Mouse (Mus musculus): ENCODE results near the gene Sept14. TPM values are rescaled to one million over a fixed set of nuclear protein-coding genes. Genes with fewer than 3 reads are reported as not detected.

Sept14 gene
- total RNA-seq, 2 experiments from 2014 or later = not detected

GRCm38 (mm10) chr5:129669453-129670035, 38.8 kb downstream of the Sept14 start:
- peak in 1 of 2 experiments; percentile 10 for DNase-seq (ENCODE audit: low spot score in 2 of 2)

DNA sequence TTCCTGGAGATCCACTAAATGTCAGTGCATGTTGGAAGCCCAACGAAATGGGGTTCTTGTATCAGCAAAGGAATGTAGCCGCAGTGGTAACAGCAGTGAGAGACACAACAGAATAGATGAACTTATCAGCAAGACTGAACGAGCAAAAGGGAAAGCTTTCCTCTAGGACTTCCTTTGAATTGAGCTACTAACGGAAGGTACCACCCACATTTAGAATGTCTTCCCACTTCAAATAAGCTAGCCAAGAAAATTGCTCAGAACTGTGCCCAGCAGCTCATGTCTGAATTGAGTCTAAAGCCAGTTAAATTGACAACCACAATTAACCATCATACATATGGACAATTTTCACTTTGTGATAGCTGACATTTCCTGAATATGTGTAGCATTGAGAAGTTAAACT, 40.5 kb downstream of the Sept14 start:
- DNase-seq (ENCODE audit: low spot score in 2 of 2) = no peak

DNA sequence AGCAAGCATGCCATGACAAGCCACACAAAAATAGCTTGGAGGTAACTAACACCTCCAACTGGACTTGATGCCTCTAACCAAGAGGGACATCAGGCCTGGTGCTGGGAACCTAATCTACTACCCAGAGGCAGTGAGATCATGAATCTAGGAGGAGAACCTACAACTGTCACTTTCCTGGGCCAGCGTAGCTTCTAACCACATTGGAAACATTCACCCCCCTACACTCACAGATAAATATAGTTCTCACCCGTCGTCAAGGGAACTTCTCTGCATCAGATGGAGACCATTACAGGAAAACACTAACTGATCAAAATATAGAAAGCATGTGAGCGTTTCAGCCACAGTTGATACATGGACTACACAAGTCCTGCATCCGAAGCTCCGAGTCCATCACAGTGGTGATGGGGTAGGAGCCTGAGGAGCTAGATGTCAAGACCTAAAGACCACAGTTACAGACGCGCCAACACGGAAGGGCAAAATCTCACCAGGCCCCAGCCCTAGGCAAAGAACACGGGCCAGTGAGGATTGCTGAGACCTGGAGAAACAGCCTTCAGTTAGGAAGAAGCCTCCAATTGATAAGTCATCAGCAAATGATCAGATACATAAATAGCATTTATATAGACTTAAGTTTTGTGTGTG, 41.9 kb downstream of the Sept14 start:
- DNase-seq (ENCODE audit: low spot score in 2 of 2) = peak in 1 of 2 experiments; percentile 36

GRCm38 (mm10) chr5:129664090-129664489, 44.2 kb downstream of the Sept14 start:
- no peak for DNase-seq (ENCODE audit: low spot score in 2 of 2)

- DNase-seq (ENCODE audit: low spot score in 2 of 2) = no peak
These were observed 50.4 kb downstream of the Sept14 start for GRCm38 (mm10) chr5:129657931-129658330.

GRCm38 (mm10) chr5:129657016-129657415, 51.3 kb downstream of the Sept14 start:
- DNase-seq (ENCODE audit: low spot score in 2 of 2) = no peak

DNA sequence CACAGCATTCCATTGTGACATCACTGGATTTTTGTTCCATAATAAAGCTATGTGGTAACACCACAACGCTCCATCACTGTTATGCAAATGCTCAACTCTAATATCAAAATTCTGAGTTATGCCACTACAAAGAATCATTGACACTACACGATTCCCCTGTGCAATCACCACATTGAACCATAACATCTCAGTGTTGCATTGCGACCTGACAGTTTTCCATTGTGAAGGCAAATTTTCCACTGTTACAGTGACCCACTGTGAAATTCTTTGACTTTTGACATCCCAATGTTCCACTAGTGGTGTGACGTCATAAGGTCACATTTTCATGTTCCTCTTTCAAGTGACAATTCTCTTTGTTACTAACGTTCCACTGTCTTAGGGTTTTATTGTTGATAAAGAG, 57.5 kb downstream of the Sept14 start:
- no peak for DNase-seq (ENCODE audit: low spot score in 2 of 2)

Other genes with a start within 250 kb of the Sept14 start
- 100 to 1,000 TPM; 102 to 119 TPM for gene Sfswap, start 207.3 kb downstream of the Sept14 start, total RNA-seq (2021)
- gene Mmp17, start 124.3 kb downstream of the Sept14 start, total RNA-seq (2021) = 100 to 1,000 TPM; 123 to 130 TPM
- 1 to 10 TPM; 6.7 to 7.3 TPM for gene Zfp11, start 38.4 kb downstream of the Sept14 start, total RNA-seq (2021)
- gene Mrps17, start 7.0 kb upstream of the Sept14 start, total RNA-seq (2021) = 10 to 100 TPM; 77.8 to 85.9 TPM
- 10 to 100 TPM; 78.8 to 79.8 TPM for gene Nipsnap2, start 16.6 kb upstream of the Sept14 start, total RNA-seq (2021)
- 10 to 100 TPM; 27.7 to 29.7 TPM for gene Psph, start 78.9 kb upstream of the Sept14 start, total RNA-seq (2021)
- gene Sumf2, start 138.5 kb upstream of the Sept14 start, total RNA-seq (2021) = 10 to 100 TPM; 19.6 to 22.2 TPM
- gene Chchd2, start 179.0 kb upstream of the Sept14 start, total RNA-seq (2021) = 100 to 1,000 TPM; 479 to 483 TPM
- 1 to 10 TPM; 5.6 to 6.3 TPM for gene Zbed5, start 187.2 kb upstream of the Sept14 start, total RNA-seq (2021)
- 10 to 100 TPM; 18.7 to 20.0 TPM for gene Phkg1, start 190.0 kb upstream of the Sept14 start, total RNA-seq (2021)
- gene Nupr1l, start 200.0 kb upstream of the Sept14 start, total RNA-seq (2021) = 1 to 10 TPM; 4.2 to 4.5 TPM
- 10 to 100 TPM; 43.5 to 44.2 TPM for gene Vkorc1l1, start 233.5 kb upstream of the Sept14 start, total RNA-seq (2021)

Measured in layer of hippocampus, adult 18-20 months (tissue).